Mouse (Mus musculus) hindbrain, embryonic 13.5 days (tissue): ENCODE results near the gene Mthfsl. TPM values are rescaled to one million over a fixed set of nuclear protein-coding genes. Genes with fewer than 3 reads are reported as not detected.
"Not testable (repeated sequence)": the region's sequence is repeated elsewhere in the genome, so short reads cannot be mapped to it uniquely, and the experiment has no call there.

Source experiments
- ATAC-seq: fragments of 200-750 bp; cut with Nextera tagmentation; 2 replicates; pipeline ENCODE4 v1.8.0; 2017; ENCODE audit warnings: moderate TSS enrichment; ENCODE audit not compliant: low FRiP score
- H3K27ac ChIP-seq: fragments of 300-500 bp; sonication (generic); 2 replicates; pipeline ENCODE4 v1.5.1; 2015; ENCODE audit warnings: inconsistent platforms, mild to moderate bottlenecking, moderate library complexity
- H3K27me3 ChIP-seq: fragments of 300-500 bp; sonication (generic); 2 replicates; pipeline ENCODE4 v1.6.1; 2015; ENCODE audit warnings: mild to moderate bottlenecking, inconsistent platforms
- H3K36me3 ChIP-seq: fragments of 300-500 bp; sonication (generic); 2 replicates; pipeline ENCODE4 v1.6.1; 2015; ENCODE audit warnings: mild to moderate bottlenecking, inconsistent platforms
- H3K4me1 ChIP-seq: fragments of 300-500 bp; sonication (generic); replicated peaks from 2 replicates; pipeline ENCODE4 v1.6.1; 2015; ENCODE audit warnings: inconsistent platforms
- H3K4me2 ChIP-seq: fragments of 300-500 bp; sonication (generic); 2 replicates; pipeline ENCODE4 v1.6.1; 2015; ENCODE audit warnings: inconsistent platforms, mild to moderate bottlenecking, moderate library complexity
- H3K4me3 ChIP-seq: fragments of 300-500 bp; sonication (generic); 2 replicates; pipeline ENCODE4 v1.5.1; 2015; ENCODE audit warnings: mild to moderate bottlenecking, inconsistent platforms
- H3K9ac ChIP-seq: fragments of 300-500 bp; sonication (generic); 2 replicates; pipeline ENCODE4 v1.6.1; 2015; ENCODE audit warnings: mild to moderate bottlenecking, inconsistent platforms
- H3K9me3 ChIP-seq: fragments of 300-500 bp; sonication (generic); 2 replicates; pipeline ENCODE4 v1.6.1; 2016; ENCODE audit warnings: inconsistent platforms
- WGBS: fragments of 180-500 bp; shearing (Covaris S2); methylation state at CpG from one replicate; pipeline ENCODE4 v1.1.7; 2015; 5-methylcytosine and 5-hydroxymethylcytosine counted together
- polyA plus RNA-seq: library from polyadenylated mRNA; unstranded; fragments of >200 nt; fragmentation: Nextera tagmentation; extraction: Ambion mirVana; gene quantifications from 2 replicates; pipeline ENCODE4 v1.2.1, GENCODE M21; 2015

Mthfsl gene
- polyA plus RNA-seq, 1 experiment from 2014 or later: 41.8 TPM

- not testable (repeated sequence) for H3K4me3 ChIP-seq, H3K4me1 ChIP-seq, H3K9me3 ChIP-seq, H3K9ac ChIP-seq, H3K27me3 ChIP-seq, H3K4me2 ChIP-seq, H3K36me3 ChIP-seq, ATAC-seq, H3K27ac ChIP-seq
- 98% methylated on average over 12 of the region's 15 CpGs for WGBS
These were observed 69.4 kb downstream of the Mthfsl start for GRCm38 (mm10) chr9:88650742-88651141.

Other genes starting within 250 kb of the Mthfsl start
- 89.3 and 94.2 TPM in 2 replicates for gene Syncrip, start 237.7 kb downstream of the Mthfsl start, polyA plus RNA-seq
- 20.1 and 22.3 TPM in 2 replicates for gene Zfp949, start 172.3 kb downstream of the Mthfsl start, polyA plus RNA-seq
- 0.18 and 0.28 TPM in 2 replicates for gene Trim43a, start 139.4 kb downstream of the Mthfsl start, polyA plus RNA-seq
- gene Bcl2a1d, start 11.6 kb upstream of the Mthfsl start, polyA plus RNA-seq: not detected in 2 replicates
- gene Trim43c, start 118.9 kb upstream of the Mthfsl start, polyA plus RNA-seq: not detected in 2 replicates
- gene Bcl2a1a, start 236.6 kb upstream of the Mthfsl start, polyA plus RNA-seq: not detected in 2 replicates